Mouse (Mus musculus): ENCODE results near the gene Gm20388.

Gene Gm20388

DNA sequence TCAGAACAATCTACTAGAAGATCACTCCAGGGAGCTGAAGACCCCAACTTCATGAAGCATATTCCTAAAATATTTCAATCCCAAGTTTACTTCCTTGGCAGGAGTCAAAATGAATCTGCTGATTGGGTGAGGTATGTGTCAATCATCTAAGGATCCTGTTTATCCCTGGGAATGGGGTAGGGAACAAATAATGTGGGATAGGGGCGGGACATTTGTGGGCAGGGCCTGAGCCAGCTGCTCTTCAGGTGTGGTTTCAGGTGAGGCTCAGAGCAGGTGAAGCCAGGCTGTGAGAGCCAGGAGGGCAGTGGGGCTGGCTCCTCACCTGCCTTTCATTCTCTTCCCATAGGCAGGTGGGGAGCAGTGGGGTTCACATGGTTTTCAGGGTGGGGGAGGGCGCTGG, 2816.1 kb downstream of the Gm20388 start:
- no peak for DNase-seq

- DNase-seq: no peak
Observed at GRCm38 (mm10) chr8:122727412-122727811, 2816.8 kb downstream of the Gm20388 start.

DNA sequence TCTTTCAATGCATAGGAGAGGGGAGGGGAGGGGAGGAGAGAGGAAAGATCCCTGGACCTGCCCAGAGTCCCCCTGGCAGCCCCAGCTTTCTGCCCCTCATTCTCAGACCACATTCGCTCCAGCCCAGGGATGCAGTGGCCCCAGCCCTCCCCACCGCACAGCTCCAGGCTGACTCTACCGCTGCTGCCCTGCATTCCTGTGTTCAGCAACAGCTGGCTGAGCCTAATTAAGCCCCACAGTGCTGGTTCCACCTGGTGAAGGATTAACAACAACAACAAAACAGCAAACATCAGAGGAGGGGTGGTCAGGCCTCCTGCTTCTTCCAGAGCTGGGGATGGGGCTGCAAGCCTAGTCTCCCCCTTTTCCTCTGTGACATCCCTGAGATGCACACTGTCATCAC, 2818.0 kb downstream of the Gm20388 start:
- no peak for DNase-seq

DNA sequence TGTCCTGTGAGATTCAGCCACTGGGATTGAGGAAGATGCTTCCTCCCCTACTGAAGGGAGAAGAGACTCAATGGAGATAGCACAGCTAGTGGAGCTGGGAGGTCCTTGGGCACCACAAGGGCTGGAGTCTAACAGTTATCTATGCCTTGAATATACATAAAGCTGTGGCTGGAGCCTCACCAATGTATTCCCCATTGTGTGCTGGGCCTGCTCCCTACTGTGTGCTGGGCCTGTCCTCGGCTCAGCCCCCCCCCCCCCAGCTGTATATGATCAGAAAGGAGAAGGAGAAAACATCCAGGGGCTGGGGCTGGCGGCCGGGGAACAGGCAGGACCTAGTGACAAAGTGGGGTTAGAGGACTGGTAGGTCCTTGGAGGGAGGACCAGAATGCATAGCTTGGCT, 2824.5 kb downstream of the Gm20388 start:
- DNase-seq: no peak

DNA sequence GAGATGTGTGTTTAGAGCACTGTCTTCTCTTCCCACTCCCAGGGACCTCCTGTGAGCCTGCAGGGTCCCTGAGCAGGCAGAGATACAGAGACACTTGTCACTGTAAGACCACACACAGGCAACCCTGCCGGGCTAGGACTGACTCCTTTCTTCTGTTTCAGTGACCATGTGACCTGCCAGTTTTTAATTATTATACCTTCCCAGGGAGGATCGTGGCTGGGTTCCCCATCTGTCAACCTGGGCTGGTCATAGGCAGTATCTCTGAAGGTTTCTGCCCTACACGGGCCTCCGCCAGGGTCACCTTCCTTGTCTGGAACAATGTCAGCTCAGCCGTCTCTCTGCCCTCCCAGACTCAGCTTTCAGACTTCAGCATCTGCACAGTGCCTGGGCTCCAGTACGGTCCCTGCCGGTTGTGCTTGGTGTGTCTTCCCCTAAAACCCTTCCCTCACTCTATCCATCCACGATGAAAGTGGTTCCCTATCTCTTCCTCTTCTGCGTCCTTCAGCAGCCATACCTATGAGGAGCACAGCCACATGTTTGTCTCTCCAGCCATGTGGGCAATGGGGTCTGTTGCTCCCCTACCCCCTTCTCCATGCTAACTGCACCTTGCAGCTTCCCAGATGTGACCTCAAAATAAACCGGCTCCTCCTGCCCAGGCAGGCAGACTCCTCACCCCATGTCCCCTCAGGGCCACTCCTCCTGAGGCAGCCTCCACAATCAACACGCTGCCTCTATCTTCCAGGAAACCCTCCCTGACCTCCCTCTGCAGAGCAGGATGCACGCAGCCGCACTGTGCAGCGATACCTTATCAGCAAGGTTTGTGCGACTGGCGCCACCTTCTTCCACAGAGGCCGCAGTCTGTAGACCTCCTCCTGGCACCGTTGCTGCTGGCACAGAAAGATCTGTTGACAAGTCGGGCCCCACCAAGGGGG, 2825.2 kb downstream of the Gm20388 start:
- no peak for DNase-seq

DNA sequence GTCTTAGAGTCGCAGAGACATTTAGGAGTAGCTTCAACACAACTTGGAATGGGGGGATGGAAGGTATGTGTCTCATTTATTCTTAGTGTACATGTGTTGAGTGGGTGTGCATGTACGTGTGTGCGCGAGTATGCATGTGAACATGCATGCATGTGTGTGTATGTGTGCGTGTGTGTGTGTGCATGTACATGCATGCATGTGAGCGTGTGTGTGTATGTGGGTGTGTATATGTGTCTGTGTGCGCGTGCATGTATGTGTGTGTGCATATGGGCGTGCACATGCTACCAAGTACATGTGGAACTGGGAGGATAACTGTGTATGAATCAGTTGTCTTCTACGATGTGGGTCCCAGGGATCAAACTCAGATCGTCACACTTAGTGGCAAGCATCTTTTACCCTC, 2826.0 kb downstream of the Gm20388 start:
- no peak for DNase-seq

DNA sequence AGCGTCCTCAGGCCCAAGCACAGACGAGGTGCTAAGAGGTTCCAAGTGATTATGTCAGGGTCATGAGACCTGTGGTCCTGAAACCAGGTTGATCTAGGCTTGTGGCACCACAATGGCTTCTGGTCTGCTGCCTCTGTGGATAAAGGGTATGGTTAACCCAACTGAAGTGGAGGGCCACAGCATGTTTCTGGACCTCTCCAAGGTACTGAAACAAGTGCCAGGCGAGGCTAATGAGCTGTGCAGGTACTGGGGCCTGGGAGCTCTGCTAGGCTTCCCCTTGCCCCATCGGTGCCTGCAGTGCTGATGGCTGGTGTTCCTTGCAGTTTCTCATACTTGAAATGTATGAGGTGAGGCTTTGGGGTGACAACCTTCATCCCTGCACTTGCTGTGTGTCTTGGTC, 2826.4 kb downstream of the Gm20388 start:
- no peak for DNase-seq

- no peak for DNase-seq
Observed at GRCm38 (mm10) chr8:122737886-122738285, 2827.2 kb downstream of the Gm20388 start.

GRCm38 (mm10) chr8:122739102-122739725, 2828.6 kb downstream of the Gm20388 start:
- DNase-seq: no peak

- no peak for DNase-seq
Observed at GRCm38 (mm10) chr8:122742471-122742870, 2831.8 kb downstream of the Gm20388 start.

GRCm38 (mm10) chr8:122745022-122745749, 2834.5 kb downstream of the Gm20388 start:
- DNase-seq: no peak

GRCm38 (mm10) chr8:122745750-122746275, 2835.2 kb downstream of the Gm20388 start:
- DNase-seq: no peak

- no peak for DNase-seq
Observed at GRCm38 (mm10) chr8:122746439-122746838, 2835.8 kb downstream of the Gm20388 start.

DNA sequence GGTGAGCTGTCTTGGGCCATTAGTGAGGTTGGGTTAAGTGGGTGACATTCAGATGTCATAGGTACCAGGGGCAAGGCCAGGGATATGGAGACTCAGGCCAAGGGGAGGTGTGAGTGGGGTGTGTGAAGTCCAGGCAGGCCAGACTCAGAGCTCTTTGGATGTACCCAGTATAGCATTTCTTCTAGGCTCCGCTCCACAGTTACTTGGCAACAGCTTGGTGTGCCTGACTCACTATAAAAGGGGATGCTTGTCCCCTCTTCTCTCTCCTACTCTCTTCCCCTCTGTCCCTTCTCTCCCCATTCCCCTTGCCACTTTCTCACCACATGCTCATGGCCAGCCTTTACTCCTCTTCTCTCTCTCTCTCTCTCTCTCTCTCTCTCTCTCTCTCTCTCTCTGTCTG, 2837.2 kb downstream of the Gm20388 start:
- no peak for DNase-seq

GRCm38 (mm10) chr8:122749333-122749958, 2838.8 kb downstream of the Gm20388 start:
- DNase-seq: no peak

DNA sequence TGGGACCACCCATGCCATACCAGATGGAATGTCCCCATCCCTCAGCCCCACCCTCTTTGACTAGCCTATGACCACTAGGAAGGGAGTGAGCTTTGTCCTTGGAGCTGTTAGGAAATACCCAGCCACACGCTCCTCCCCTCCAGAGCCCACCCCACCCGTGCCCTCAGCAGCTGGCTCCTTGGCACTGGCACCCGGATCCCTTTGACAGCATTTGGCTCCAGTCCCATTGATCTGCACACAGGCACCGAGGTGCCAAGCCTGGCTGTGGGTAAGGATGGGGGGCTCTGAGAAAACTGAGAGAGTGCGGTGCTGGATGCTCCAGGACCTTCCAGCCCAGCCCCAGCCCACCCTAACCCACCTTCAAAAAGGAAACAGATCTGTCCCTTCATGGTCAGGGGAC, 2840.7 kb downstream of the Gm20388 start:
- no peak for DNase-seq

GRCm38 (mm10) chr8:122752111-122752721, 2841.6 kb downstream of the Gm20388 start:
- DNase-seq: no peak

DNA sequence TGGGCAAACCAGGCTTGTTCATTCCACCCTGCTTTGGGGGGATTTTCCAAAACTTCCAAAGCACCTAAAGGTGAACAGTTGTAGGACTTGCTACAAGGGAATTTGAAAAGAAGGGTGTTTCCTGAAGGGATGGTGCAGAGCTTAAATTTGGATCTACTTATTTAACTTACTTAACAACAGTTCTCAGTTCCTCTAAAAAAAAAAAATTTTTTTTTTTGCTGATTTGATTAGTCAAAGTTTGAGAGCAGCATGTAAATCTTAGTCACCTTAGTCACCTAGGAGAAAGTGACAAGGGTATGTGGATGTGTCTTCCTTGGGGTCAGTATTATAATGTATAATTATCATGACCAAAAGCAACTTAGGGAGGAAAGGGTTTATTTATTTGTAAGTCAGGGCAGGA, 2848.0 kb downstream of the Gm20388 start:
- DNase-seq: no peak

DNA sequence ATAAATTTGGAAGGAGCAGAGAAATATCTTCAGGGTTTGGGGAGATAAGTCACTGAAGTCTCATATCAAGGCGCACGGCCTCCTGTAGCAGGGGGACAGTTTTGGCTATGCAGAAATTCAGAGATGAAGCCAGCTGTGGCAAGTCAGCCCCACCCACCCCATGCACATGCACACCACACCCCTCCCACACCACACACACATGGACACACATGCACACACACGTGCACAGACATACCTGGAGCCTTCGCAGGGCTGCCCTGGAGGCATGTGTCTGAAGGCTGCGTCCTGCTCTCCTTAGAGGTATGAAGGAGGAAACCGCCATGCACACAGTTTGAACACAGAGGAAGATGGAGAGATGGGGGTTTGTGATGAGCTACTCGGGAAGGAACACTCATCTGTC, 2849.5 kb downstream of the Gm20388 start:
- DNase-seq: no peak

GRCm38 (mm10) chr8:122761109-122761508, 2850.5 kb downstream of the Gm20388 start:
- DNase-seq: no peak

DNA sequence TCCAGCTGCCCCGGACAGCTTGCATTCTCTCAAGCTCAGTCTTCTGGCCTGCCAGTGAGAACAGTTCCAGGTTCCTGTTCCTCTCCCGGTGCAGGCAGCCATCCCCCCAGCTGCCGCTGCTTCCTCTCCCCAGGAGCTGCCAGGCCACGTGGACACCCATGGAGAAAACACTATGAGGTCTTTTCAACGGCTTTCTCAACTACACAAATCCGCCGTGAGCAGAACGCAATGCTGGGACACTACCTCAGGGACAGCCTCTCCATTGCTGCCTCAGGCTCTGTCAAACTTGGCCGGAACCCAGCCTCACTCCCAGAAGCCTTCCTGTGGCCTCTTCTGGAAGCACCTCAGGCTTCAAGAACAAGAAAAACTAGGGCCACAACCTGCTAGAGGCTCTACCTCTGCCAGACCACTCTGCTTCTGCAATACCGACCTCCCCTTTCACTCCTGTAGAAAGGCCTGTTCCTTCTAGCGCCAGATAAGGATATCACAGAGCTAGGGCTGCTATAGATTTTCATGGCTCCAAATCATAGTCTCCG, 2852.2 kb downstream of the Gm20388 start:
- no peak for DNase-seq

GRCm38 (mm10) chr8:122763267-122763738, 2852.7 kb downstream of the Gm20388 start:
- DNase-seq: no peak

Data from kidney, adult 8-10 months (tissue).